Mouse (Mus musculus) C2C12 (cell line): ENCODE measurements around the gene Psmd4. TPM values are rescaled to one million over a fixed set of nuclear protein-coding genes. Genes with fewer than 3 reads are reported as not detected.
A peak's percentile ranks its signal among the peaks of the same experiment; 100 is the strongest.

Experiments
- H3K27me3 ChIP-seq: one replicate; pipeline ENCODE4 v1.6.1; 2011; ENCODE audit not compliant: control insufficient read depth, insufficient read depth, insufficient read length
- H3K36me3 ChIP-seq: one replicate; pipeline ENCODE4 v1.6.1; 2011; ENCODE audit not compliant: control insufficient read depth, insufficient read depth
- H3K4me3 ChIP-seq: one replicate; pipeline ENCODE4 v1.5.1; 2011; ENCODE audit warnings: mild to moderate bottlenecking, control low read depth; ENCODE audit not compliant: poor library complexity, insufficient read depth, severe bottlenecking
- H3K79me2 ChIP-seq: one replicate; pipeline ENCODE4 v1.6.1; 2011; ENCODE audit not compliant: control insufficient read depth, insufficient read depth
- H3K79me3 ChIP-seq: one replicate; pipeline ENCODE4 v1.6.1; 2011; ENCODE audit warnings: low read depth, control low read depth
- H3ac ChIP-seq: one replicate; pipeline ENCODE3; 2011; ENCODE audit warnings: low read depth; ENCODE audit not compliant: control insufficient read depth, insufficient read length
- CEBPB ChIP-seq: IDR thresholded peaks from one replicate; pipeline ENCODE4 v1.6.1; 2011; ENCODE audit warnings: low read depth, mild to moderate bottlenecking, control low read depth, moderate library complexity
- CTCF ChIP-seq: IDR thresholded peaks from one replicate; pipeline ENCODE4 v1.5.1; 2011; ENCODE audit not compliant: control insufficient read depth, insufficient read depth, insufficient read length
- FOSL1 ChIP-seq: IDR thresholded peaks from one replicate; pipeline ENCODE4 v1.8.0; 2011; ENCODE audit warnings: mild to moderate bottlenecking, low read length; ENCODE audit not compliant: poor library complexity, insufficient read depth, severe bottlenecking
- MAX ChIP-seq: IDR thresholded peaks from one replicate; pipeline ENCODE4 v1.6.1; 2011; ENCODE audit warnings: mild to moderate bottlenecking, control low read depth
- MYOD1 ChIP-seq: IDR thresholded peaks from one replicate; pipeline ENCODE4 v1.6.1; 2011; ENCODE audit warnings: low read depth; ENCODE audit not compliant: control insufficient read depth, insufficient read length
- MYOG ChIP-seq: IDR thresholded peaks from one replicate; pipeline ENCODE4 v1.6.1; 2011; ENCODE audit not compliant: control insufficient read depth, insufficient read length; ENCODE audit errors: extremely low read depth
- USF1 ChIP-seq: IDR thresholded peaks from one replicate; pipeline ENCODE4 v1.6.1; 2011; ENCODE audit warnings: low read depth, mild to moderate bottlenecking, control low read depth, moderate library complexity
- microRNA-seq: library from miRNA; unstranded; fragments of <30 nt; microRNA quantifications from one replicate; pipeline ENCODE4, GENCODE M21; 2019; ENCODE audit warnings: borderline microRNAs expressed
- polyA plus RNA-seq: library from polyadenylated mRNA; unstranded; fragments of >200 nt; fragmentation: generic; extraction: Trizol; gene quantifications from one replicate; pipeline ENCODE4 v1.2.1, GENCODE M21; 2012; ENCODE audit warnings: missing spikeins

Psmd4 gene
- polyA plus RNA-seq, 1 experiment, result 264 TPM

GRCm38 (mm10) chr3:94996946-94997345 is 45.5 kb downstream of the Psmd4 start:
- H3ac ChIP-seq, result no peak overlapping the region
- H3K79me2 ChIP-seq, result no peaks in the 10 kb centered on the region
- no peaks in the 10 kb centered on the region for H3K79me3 ChIP-seq
- no peak overlapping the region for H3K4me3 ChIP-seq
- no peaks in the 10 kb centered on the region for H3K27me3 ChIP-seq
- TF ChIP-seq CTCF (peak; percentile 46), MAX (no peak)
- H3K36me3 ChIP-seq, result peaks cover 83% of the 10 kb centered on the region

- no peak overlapping the region for H3K4me3 ChIP-seq
- peaks cover 4% of the 10 kb centered on the region for H3K79me3 ChIP-seq
- H3K36me3 ChIP-seq, result peaks cover 46% of the 10 kb centered on the region
- H3ac ChIP-seq, result no peak overlapping the region
- TF ChIP-seq USF1 (no peak), FOSL1 (no peak), MYOD1 (peak; percentile 55)
- no peaks in the 10 kb centered on the region for H3K27me3 ChIP-seq
- peaks cover 19% of the 10 kb centered on the region for H3K79me2 ChIP-seq
Measured at GRCm38 (mm10) chr3:94989159-94989761, 53.2 kb downstream of the Psmd4 start.

GRCm38 (mm10) chr3:94987578-94987977 is 54.8 kb downstream of the Psmd4 start:
- H3K36me3 ChIP-seq, result peaks cover 52% of the 10 kb centered on the region
- no peak overlapping the region for H3K4me3 ChIP-seq
- H3K79me2 ChIP-seq, result peaks cover 29% of the 10 kb centered on the region
- H3ac ChIP-seq, result no peak overlapping the region
- TF ChIP-seq MAX (no peak), USF1 (peak; percentile 12), FOSL1 (peak; percentile 36), MYOD1 (no peak)
- H3K27me3 ChIP-seq, result no peaks in the 10 kb centered on the region
- H3K79me3 ChIP-seq, result peaks cover 7% of the 10 kb centered on the region

- TF ChIP-seq MYOD1 (no peak), CEBPB (no peak), USF1 (no peak), CTCF (no peak), FOSL1 (no peak), MAX (no peak), MYOG (no peak)
- peaks cover 51% of the 10 kb centered on the region for H3K36me3 ChIP-seq
- H3ac ChIP-seq, result no peak overlapping the region
- H3K4me3 ChIP-seq, result no peak overlapping the region
- peaks cover 9% of the 10 kb centered on the region for H3K79me3 ChIP-seq
- H3K27me3 ChIP-seq, result no peaks in the 10 kb centered on the region
- H3K79me2 ChIP-seq, result peaks cover 48% of the 10 kb centered on the region
Measured at GRCm38 (mm10) chr3:94985513-94985912, 56.9 kb downstream of the Psmd4 start.

- Histone ChIP-seq H3K36me3 (peaks cover 39% of the 10 kb centered on the region), H3K79me3 (peaks cover 13% of the 10 kb centered on the region), H3K27me3 (no peaks in the 10 kb centered on the region), H3ac (no peak overlapping the region), H3K4me3 (no peak overlapping the region), H3K79me2 (peaks cover 60% of the 10 kb centered on the region)
- TF ChIP-seq USF1 (no peak), MYOG (no peak), MAX (no peak), CTCF (no peak), CEBPB (no peak), FOSL1 (no peak), MYOD1 (no peak)
Measured at GRCm38 (mm10) chr3:94984312-94984711, 58.1 kb downstream of the Psmd4 start.

Small RNA genes within 50 kb of the gene (microRNA-seq; reads per million reads assigned to microRNA genes)
- 1.4 reads per million, percentile 31 among the genes with 10 or more reads in this experiment for gene Mir7013

Other genes with a start within 250 kb of the Psmd4 start
- 8.7 TPM for gene Pogz, start 205.0 kb downstream of the Psmd4 start, polyA plus RNA-seq
- gene Psmb4, start 155.7 kb downstream of the Psmd4 start, polyA plus RNA-seq, result 496 TPM
- gene Selenbp1, start 109.6 kb downstream of the Psmd4 start, polyA plus RNA-seq, result 0.16 TPM
- gene Rfx5, start 88.5 kb downstream of the Psmd4 start, polyA plus RNA-seq, result 3.0 TPM
- gene Pi4kb, start 67.9 kb downstream of the Psmd4 start, polyA plus RNA-seq, result 33.2 TPM
- gene Zfp687, start 27.2 kb downstream of the Psmd4 start, polyA plus RNA-seq, result 15.3 TPM
- 21.2 TPM for gene Pip5k1a, start 64.3 kb upstream of the Psmd4 start, polyA plus RNA-seq
- gene Vps72, start 68.4 kb upstream of the Psmd4 start, polyA plus RNA-seq, result 83.4 TPM
- gene Tmod4, start 81.9 kb upstream of the Psmd4 start, polyA plus RNA-seq, result 0.23 TPM
- gene Scnm1, start 91.4 kb upstream of the Psmd4 start, polyA plus RNA-seq, result 22.2 TPM
- gene Lysmd1, start 91.5 kb upstream of the Psmd4 start, polyA plus RNA-seq, result 3.4 TPM
- 0.21 TPM for gene Tnfaip8l2, start 99.7 kb upstream of the Psmd4 start, polyA plus RNA-seq
- 5.4 TPM for gene Sema6c, start 117.8 kb upstream of the Psmd4 start, polyA plus RNA-seq
- 5.7 TPM for gene Gabpb2, start 175.3 kb upstream of the Psmd4 start, polyA plus RNA-seq
- gene Cdc42se1, start 186.1 kb upstream of the Psmd4 start, polyA plus RNA-seq, result 80.9 TPM
- gene Mllt11, start 189.6 kb upstream of the Psmd4 start, polyA plus RNA-seq, result 19.6 TPM
- 0.11 TPM for gene Gm128, start 199.0 kb upstream of the Psmd4 start, polyA plus RNA-seq
- gene Bnipl, start 208.6 kb upstream of the Psmd4 start, polyA plus RNA-seq, result 0.34 TPM
- 43.6 TPM for gene Mindy1, start 238.7 kb upstream of the Psmd4 start, polyA plus RNA-seq
- gene Prune1, start 239.5 kb upstream of the Psmd4 start, polyA plus RNA-seq, result 16.1 TPM